Mouse (Mus musculus) layer of hippocampus, adult 18-20 months (tissue): Measurements from ENCODE around the gene Myrf. TPM values are rescaled to one million over a fixed set of nuclear protein-coding genes. Genes with fewer than 3 reads are reported as not detected.

Experiments
- DNase-seq, 2 experiments: peaks; one replicate each; pipeline ENCODE4 v3.0.0; 2022; ENCODE audit warnings: low spot score in 2 of 2
- total RNA-seq, 2 experiments: library from RNA; stranded (reverse); gene quantifications; 2 replicates each; pipeline ENCODE4 v1.2.3; 2021

The Myrf gene
- total RNA-seq, 2 experiments from 2014 or later = 31.9 to 33.9 TPM

GRCm38 (mm10) chr19:10258279-10259011 lies 17.9 kb upstream of the Myrf start:
- DNase-seq = peak; percentile 74 to 89

GRCm38 (mm10) chr19:10248128-10248527 lies 7.6 kb upstream of the Myrf start:
- DNase-seq = no peak

- DNase-seq = no peak
These were observed 6.6 kb upstream of the Myrf start for GRCm38 (mm10) chr19:10247165-10247564.

GRCm38 (mm10) chr19:10244183-10244582 lies 3.6 kb upstream of the Myrf start:
- DNase-seq = peak in 1 of 2 experiments; percentile 78

GRCm38 (mm10) chr19:10242916-10243315 lies 2.4 kb upstream of the Myrf start:
- peak in 1 of 2 experiments; percentile 49 for DNase-seq

- DNase-seq = no peak
These were observed 434 bp downstream of the Myrf start for GRCm38 (mm10) chr19:10239975-10240653.

- DNase-seq = no peak
These were observed 1.1 kb downstream of the Myrf start for GRCm38 (mm10) chr19:10239419-10239818.

- no peak for DNase-seq
These were observed 2.1 kb downstream of the Myrf start for GRCm38 (mm10) chr19:10238477-10238876.

GRCm38 (mm10) chr19:10235784-10236565 lies 4.6 kb downstream of the Myrf start:
- DNase-seq = no peak

- peak in 1 of 2 experiments; percentile 60 for DNase-seq
These were observed 8.1 kb downstream of the Myrf start for GRCm38 (mm10) chr19:10232327-10233017.

GRCm38 (mm10) chr19:10231871-10232270 lies 8.7 kb downstream of the Myrf start:
- DNase-seq = peak in 1 of 2 experiments; percentile 44

GRCm38 (mm10) chr19:10231016-10231415 lies 9.5 kb downstream of the Myrf start:
- no peak for DNase-seq

GRCm38 (mm10) chr19:10225767-10226166 lies 14.8 kb downstream of the Myrf start:
- no peak for DNase-seq

- DNase-seq = no peak
These were observed 15.7 kb downstream of the Myrf start for GRCm38 (mm10) chr19:10224637-10225453.

GRCm38 (mm10) chr19:10223561-10223960 lies 17.0 kb downstream of the Myrf start:
- DNase-seq = no peak

- DNase-seq = no peak
These were observed 17.9 kb downstream of the Myrf start for GRCm38 (mm10) chr19:10222656-10223055.

- DNase-seq = no peak
These were observed 19.0 kb downstream of the Myrf start for GRCm38 (mm10) chr19:10221585-10221984.

- no peak for DNase-seq
These were observed 21.0 kb downstream of the Myrf start for GRCm38 (mm10) chr19:10219593-10219992.

GRCm38 (mm10) chr19:10219108-10219507 lies 21.4 kb downstream of the Myrf start:
- peak; percentile 42 to 74 for DNase-seq

GRCm38 (mm10) chr19:10216101-10216500 lies 24.4 kb downstream of the Myrf start:
- no peak for DNase-seq
